Mouse (Mus musculus): Measurements from ENCODE around the gene Lemd1.

- TF ChIP-seq GATA1 (IDR thresholded peaks at IDR 0.05; ENCODE audit: low read length), result no peak
- no peak for TF ChIP-seq TAL1 (IDR thresholded peaks at IDR 0.05; ENCODE audit: low read length)
Observed at GRCm38 (mm10) chr1:132141753-132142152, 49.5 kb upstream of the Lemd1 start.
